Mouse (Mus musculus) forebrain, embryonic 13.5 days (tissue): ENCODE data around the gene Spock1. TPM values are rescaled to one million over a fixed set of nuclear protein-coding genes. Genes with fewer than 3 reads are reported as not detected.

ENCODE experiments used
- ATAC-seq: fragments of 200-750 bp; cut with Nextera tagmentation; 2 replicates; pipeline ENCODE4 v1.8.0; 2017
- H3K27ac ChIP-seq: fragments of 300-500 bp; sonication (generic); 2 replicates; pipeline ENCODE4 v1.5.1; 2015; ENCODE audit warnings: inconsistent platforms, mild to moderate bottlenecking, moderate library complexity
- H3K27me3 ChIP-seq: fragments of 300-500 bp; sonication (generic); 2 replicates; pipeline ENCODE4 v1.6.1; 2015; ENCODE audit warnings: mild to moderate bottlenecking, inconsistent platforms
- H3K36me3 ChIP-seq: fragments of 300-500 bp; sonication (generic); 2 replicates; pipeline ENCODE4 v1.6.1; 2015; ENCODE audit warnings: mild to moderate bottlenecking, inconsistent platforms; ENCODE audit not compliant: poor library complexity, severe bottlenecking
- H3K4me1 ChIP-seq: fragments of 300-500 bp; sonication (generic); 2 replicates; pipeline ENCODE4 v1.6.1; 2015; ENCODE audit warnings: inconsistent platforms
- H3K4me2 ChIP-seq: fragments of 300-500 bp; sonication (generic); 2 replicates; pipeline ENCODE4 v1.6.1; 2015; ENCODE audit warnings: inconsistent platforms, mild to moderate bottlenecking, moderate library complexity
- H3K4me3 ChIP-seq: fragments of 300-500 bp; sonication (generic); 2 replicates; pipeline ENCODE4 v1.5.1; 2015; ENCODE audit warnings: mild to moderate bottlenecking, inconsistent platforms
- H3K9ac ChIP-seq: fragments of 300-500 bp; sonication (generic); 2 replicates; pipeline ENCODE4 v1.6.1; 2015; ENCODE audit warnings: mild to moderate bottlenecking, inconsistent platforms
- H3K9me3 ChIP-seq: fragments of 300-500 bp; sonication (generic); replicated peaks from 2 replicates; pipeline ENCODE4 v1.6.1; 2016; ENCODE audit warnings: inconsistent platforms
- WGBS: fragments of 180-500 bp; shearing (Covaris S2); methylation state at CpG from one replicate; pipeline ENCODE4 v1.1.7; 2015; 5-methylcytosine and 5-hydroxymethylcytosine counted together
- polyA plus RNA-seq: library from polyadenylated mRNA; unstranded; fragments of >200 nt; fragmentation: Nextera tagmentation; extraction: Ambion mirVana; gene quantifications from 2 replicates; pipeline ENCODE4 v1.2.1, GENCODE M21; 2015

Gene Spock1
- polyA plus RNA-seq, 1 experiment from 2014 or later, result 13.2 TPM

DNA sequence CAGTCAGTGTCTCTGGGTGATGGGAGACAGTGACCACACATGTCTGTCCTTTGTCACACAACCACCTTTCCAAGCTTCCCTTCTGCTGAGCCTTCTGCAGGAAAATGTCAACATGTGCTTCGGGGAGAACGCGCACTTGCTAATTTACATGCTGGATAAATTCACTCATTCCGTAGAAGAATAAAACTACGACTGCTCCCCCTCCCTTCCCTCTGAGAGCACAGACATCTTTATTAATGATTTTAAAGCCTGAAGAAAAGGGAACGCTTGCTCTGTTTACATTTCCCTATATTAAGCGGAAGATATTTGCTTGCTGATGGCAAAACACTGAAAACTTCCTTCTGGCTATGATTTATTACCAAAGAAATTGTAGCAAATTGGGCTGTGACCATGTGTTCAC, 77.2 kb downstream of the Spock1 start:
- H3K27me3 ChIP-seq, result no peaks in the 10 kb centered on the region
- no peak overlapping the region for H3K27ac ChIP-seq
- no peak overlapping the region for H3K4me3 ChIP-seq
- WGBS, result 70% methylated on average over 7 of the region's 7 CpGs
- H3K9me3 ChIP-seq, result peaks cover 4% of the 10 kb centered on the region; the same call in 1 of the 2 replicates
- no peaks in the 10 kb centered on the region for H3K36me3 ChIP-seq
- H3K4me1 ChIP-seq, result peaks cover 3% of the 10 kb centered on the region; the same call in 1 of the 2 replicates
- no peak overlapping the region for H3K9ac ChIP-seq
- no peak for ATAC-seq
- H3K4me2 ChIP-seq, result no peak overlapping the region

- ATAC-seq, result no peak
- H3K4me2 ChIP-seq, result no peak overlapping the region
- H3K9me3 ChIP-seq, result peaks cover 4% of the 10 kb centered on the region; the same call in 1 of the 2 replicates
- 44% methylated on average over 2 of the region's 2 CpGs for WGBS
- no peaks in the 10 kb centered on the region for H3K27me3 ChIP-seq
- no peaks in the 10 kb centered on the region for H3K36me3 ChIP-seq
- H3K27ac ChIP-seq, result no peak overlapping the region
- H3K4me3 ChIP-seq, result no peak overlapping the region
- H3K9ac ChIP-seq, result no peak overlapping the region
- peaks cover 3% of the 10 kb centered on the region; the same call in 1 of the 2 replicates for H3K4me1 ChIP-seq
These were observed 78.0 kb downstream of the Spock1 start for GRCm38 (mm10) chr13:57830091-57830490.

GRCm38 (mm10) chr13:57816276-57816675, 91.9 kb downstream of the Spock1 start:
- Histone ChIP-seq H3K4me2 (no peak overlapping the region), H3K4me1 (no peaks in the 10 kb centered on the region), H3K27me3 (no peaks in the 10 kb centered on the region), H3K9ac (no peak overlapping the region), H3K9me3 (0 out of 2 replicates have a peak, but pooled peaks cover 11% of the 10 kb centered on the region), H3K36me3 (no peaks in the 10 kb centered on the region), H3K4me3 (no peak overlapping the region), H3K27ac (no peak overlapping the region)
- no peak for ATAC-seq
- 89% methylated on average over 11 of the region's 11 CpGs for WGBS

- Histone ChIP-seq H3K9me3 (0 out of 2 replicates have a peak, but pooled peaks cover 8% of the 10 kb centered on the region), H3K27me3 (no peaks in the 10 kb centered on the region), H3K4me3 (no peak overlapping the region), H3K9ac (no peak overlapping the region), H3K27ac (no peak overlapping the region), H3K4me1 (no peaks in the 10 kb centered on the region), H3K36me3 (no peaks in the 10 kb centered on the region), H3K4me2 (no peak overlapping the region)
- WGBS, result 93% methylated on average over 7 of the region's 7 CpGs
- no peak for ATAC-seq
These were observed 95.5 kb downstream of the Spock1 start for GRCm38 (mm10) chr13:57812643-57813042.

- no peak overlapping the region for H3K4me2 ChIP-seq
- ATAC-seq, result no peak
These were observed 96.9 kb downstream of the Spock1 start for GRCm38 (mm10) chr13:57811253-57811652.

DNA sequence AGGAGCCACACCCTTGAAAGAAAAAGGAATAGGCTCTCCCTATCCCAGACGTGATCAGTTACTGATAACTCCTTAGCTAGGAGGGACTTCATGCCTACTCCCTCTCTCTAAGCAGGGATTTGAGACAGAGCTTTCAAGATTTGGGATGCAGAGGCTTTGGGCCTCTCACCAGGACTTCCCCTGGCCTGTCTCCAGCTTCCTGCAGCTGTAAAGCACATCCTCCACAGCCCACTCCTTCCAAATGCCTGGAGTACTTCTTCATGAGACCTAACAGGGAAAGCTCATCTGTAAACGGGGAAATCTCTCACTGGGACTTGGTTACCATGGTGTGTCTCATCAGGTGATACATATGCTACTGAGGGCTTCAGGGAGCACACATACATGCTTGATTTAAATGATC, 97.3 kb downstream of the Spock1 start:
- Histone ChIP-seq H3K27me3 (no peaks in the 10 kb centered on the region), H3K36me3 (no peaks in the 10 kb centered on the region), H3K9me3 (no peaks in the 10 kb centered on the region), H3K4me3 (no peak overlapping the region), H3K4me1 (peaks cover 6% of the 10 kb centered on the region; the same call in 1 of the 2 replicates), H3K9ac (no peak overlapping the region), H3K27ac (no peak overlapping the region), H3K4me2 (no peak overlapping the region)
- 74% methylated on average over 2 of the region's 2 CpGs for WGBS
- no peak for ATAC-seq

More at GRCm38 (mm10) chr13:57811253-57811652, 96.9 kb downstream of the Spock1 start:
- H3K9me3 ChIP-seq, result no peaks in the 10 kb centered on the region
- H3K4me3 ChIP-seq, result no peak overlapping the region
- H3K36me3 ChIP-seq, result no peaks in the 10 kb centered on the region
- H3K4me1 ChIP-seq, result peaks cover 2% of the 10 kb centered on the region; the same call in 1 of the 2 replicates
- WGBS, result 79% methylated on average over 2 of the region's 2 CpGs
- no peak overlapping the region for H3K9ac ChIP-seq
- H3K27ac ChIP-seq, result no peak overlapping the region
- no peaks in the 10 kb centered on the region for H3K27me3 ChIP-seq

DNA sequence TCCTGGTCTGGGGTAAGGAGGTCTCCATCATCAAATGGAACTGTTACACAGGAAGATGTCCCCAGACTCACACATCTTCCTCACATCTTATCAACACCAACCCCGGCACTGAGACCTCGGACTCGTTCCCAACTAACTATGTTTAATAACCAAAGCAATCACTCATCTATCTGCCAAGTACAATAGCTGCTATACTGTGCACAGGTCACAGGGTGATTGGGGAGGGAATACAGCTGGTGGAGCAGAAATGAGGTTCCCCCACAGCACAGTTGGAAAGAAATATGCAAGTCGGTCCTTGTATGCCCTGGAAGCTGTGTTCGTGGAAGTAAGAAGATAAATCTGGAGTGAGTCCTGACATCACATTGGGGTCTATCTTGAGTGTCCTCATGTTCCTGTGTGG, 98.0 kb downstream of the Spock1 start:
- Histone ChIP-seq H3K36me3 (no peaks in the 10 kb centered on the region), H3K4me2 (no peak overlapping the region), H3K4me1 (peaks cover 7% of the 10 kb centered on the region; the same call in 1 of the 2 replicates), H3K27me3 (no peaks in the 10 kb centered on the region), H3K9ac (no peak overlapping the region), H3K4me3 (no peak overlapping the region), H3K9me3 (no peaks in the 10 kb centered on the region), H3K27ac (no peak overlapping the region)
- WGBS, result 86% methylated on average over 5 of the region's 5 CpGs
- ATAC-seq, result no peak

DNA sequence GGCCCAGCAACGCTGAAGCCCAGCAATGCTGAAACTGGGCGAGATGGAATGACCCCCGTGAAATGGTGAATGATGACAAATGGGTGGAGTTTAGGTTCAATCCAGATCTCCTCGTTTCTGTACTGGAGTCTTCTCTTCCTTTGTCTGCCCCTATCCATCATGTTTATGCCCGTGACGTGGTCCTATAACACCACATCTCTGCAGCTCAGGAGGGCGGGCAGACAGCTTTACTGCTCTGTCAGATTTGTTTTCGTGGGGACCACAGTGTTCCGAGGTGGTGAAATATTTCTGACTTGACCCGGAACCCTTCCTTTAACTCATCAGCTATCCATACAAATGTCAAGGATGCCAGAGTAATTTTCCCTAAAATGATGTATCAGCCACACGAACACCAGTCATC, 98.5 kb downstream of the Spock1 start:
- Histone ChIP-seq H3K4me2 (no peak overlapping the region), H3K36me3 (no peaks in the 10 kb centered on the region), H3K4me3 (no peak overlapping the region), H3K9me3 (no peaks in the 10 kb centered on the region), H3K27me3 (no peaks in the 10 kb centered on the region), H3K27ac (no peak overlapping the region), H3K4me1 (peaks cover 7% of the 10 kb centered on the region; the same call in 1 of the 2 replicates), H3K9ac (no peak overlapping the region)
- no peak for ATAC-seq
- 93% methylated on average over 11 of the region's 11 CpGs for WGBS

DNA sequence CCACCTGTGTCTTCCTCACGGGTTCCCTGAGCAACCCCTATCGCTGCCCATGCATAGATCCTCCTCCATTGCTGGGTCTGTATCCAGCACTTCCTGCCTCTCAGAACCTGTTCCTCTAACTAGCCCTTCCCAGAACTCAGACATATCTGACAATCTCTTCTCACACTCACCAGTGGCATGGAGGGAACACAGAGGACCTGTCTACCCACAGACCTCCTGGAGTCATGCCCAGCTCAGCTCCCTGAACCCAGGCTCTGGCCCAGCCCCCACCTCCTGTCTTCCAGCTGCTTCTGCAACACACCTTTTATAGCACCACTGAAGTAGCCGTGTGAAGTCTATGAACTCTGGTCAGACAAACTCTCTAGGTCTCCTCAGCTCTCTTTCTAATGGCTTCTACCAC, 101.3 kb downstream of the Spock1 start:
- peaks cover 7% of the 10 kb centered on the region; the same call in 1 of the 2 replicates for H3K4me1 ChIP-seq

DNA sequence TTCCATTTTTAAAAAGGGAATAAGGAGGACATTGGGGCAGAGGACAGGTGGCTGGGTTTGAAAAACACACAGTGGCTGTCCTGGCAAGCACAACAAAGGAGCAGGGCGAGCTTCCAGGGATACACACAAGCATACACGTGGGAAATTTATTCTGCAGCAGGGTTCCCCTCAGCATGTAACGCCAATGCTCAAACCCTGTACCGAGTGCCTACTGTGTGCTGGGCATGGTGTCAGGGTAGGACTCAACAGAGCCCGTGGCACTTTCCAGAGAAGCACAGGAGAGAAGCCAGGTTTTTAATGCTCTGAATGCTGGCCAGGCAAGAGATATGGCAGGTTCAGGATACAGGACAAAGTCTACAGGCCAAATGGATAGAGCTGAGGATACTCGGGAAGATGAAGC, 101.8 kb downstream of the Spock1 start:
- no peak overlapping the region for H3K27ac ChIP-seq
- H3K9me3 ChIP-seq, result no peaks in the 10 kb centered on the region
- H3K9ac ChIP-seq, result no peak overlapping the region
- no peaks in the 10 kb centered on the region for H3K27me3 ChIP-seq
- WGBS, result 70% methylated on average over 6 of the region's 6 CpGs
- no peak overlapping the region for H3K4me2 ChIP-seq
- H3K4me3 ChIP-seq, result no peak overlapping the region
- no peak for ATAC-seq
- H3K36me3 ChIP-seq, result no peaks in the 10 kb centered on the region
- peaks cover 7% of the 10 kb centered on the region; the same call in 1 of the 2 replicates for H3K4me1 ChIP-seq

More for the DNA sequence above, 101.3 kb downstream of the Spock1 start:
- Histone ChIP-seq H3K4me3 (no peak overlapping the region), H3K27ac (no peak overlapping the region), H3K9ac (no peak overlapping the region), H3K9me3 (no peaks in the 10 kb centered on the region), H3K4me2 (no peak overlapping the region), H3K27me3 (no peaks in the 10 kb centered on the region), H3K36me3 (no peaks in the 10 kb centered on the region)
- WGBS, result 87% methylated on average over 3 of the region's 3 CpGs
- no peak for ATAC-seq

- Histone ChIP-seq H3K27me3 (no peaks in the 10 kb centered on the region), H3K36me3 (no peaks in the 10 kb centered on the region), H3K9me3 (no peaks in the 10 kb centered on the region), H3K4me2 (no peak overlapping the region), H3K4me1 (no peaks in the 10 kb centered on the region), H3K9ac (no peak overlapping the region), H3K4me3 (no peak overlapping the region), H3K27ac (no peak overlapping the region)
- WGBS, result 89% methylated on average over 2 of the region's 2 CpGs
- ATAC-seq, result no peak
These were observed 109.5 kb downstream of the Spock1 start for GRCm38 (mm10) chr13:57798633-57799032.

DNA sequence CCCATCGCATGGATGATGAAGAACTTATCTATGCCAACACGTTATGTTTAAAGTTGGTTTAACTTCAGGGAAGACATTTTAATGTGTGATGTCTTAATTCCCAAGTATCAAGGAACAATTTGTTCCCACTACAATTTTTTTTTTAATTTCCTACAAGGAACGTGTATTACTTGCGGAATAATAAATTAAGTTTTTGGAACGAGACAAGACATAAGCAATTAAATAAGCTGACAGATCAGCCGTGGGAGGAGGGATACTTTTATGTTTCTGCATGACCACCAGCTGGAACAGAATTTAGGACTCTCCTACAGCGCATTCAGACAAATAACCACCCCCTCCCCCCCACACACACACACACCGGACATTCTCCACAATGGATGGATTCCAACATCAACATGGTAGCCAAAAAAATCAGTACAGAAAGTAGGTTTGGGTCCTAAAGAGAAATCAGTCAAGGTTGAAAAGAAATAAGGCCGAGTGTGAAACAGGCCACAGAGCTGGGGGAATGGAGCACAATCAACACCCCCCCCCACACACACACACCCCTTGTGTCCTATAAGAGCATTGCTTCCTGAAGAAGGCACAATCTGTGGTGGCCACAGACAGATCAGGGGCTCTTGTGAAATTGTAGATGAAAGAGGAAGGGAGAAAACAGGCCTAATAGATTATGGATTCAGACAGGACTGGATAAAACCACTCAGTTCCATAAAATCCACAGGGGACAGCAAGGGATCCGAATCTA, 111.0 kb downstream of the Spock1 start:
- no peak overlapping the region for H3K4me3 ChIP-seq
- H3K27me3 ChIP-seq, result no peaks in the 10 kb centered on the region
- H3K4me2 ChIP-seq, result no peak overlapping the region
- no peak overlapping the region for H3K9ac ChIP-seq
- no peak for ATAC-seq
- H3K9me3 ChIP-seq, result no peaks in the 10 kb centered on the region
- WGBS, result 88% methylated on average over 10 of the region's 10 CpGs
- no peaks in the 10 kb centered on the region for H3K36me3 ChIP-seq
- no peaks in the 10 kb centered on the region for H3K4me1 ChIP-seq
- no peak overlapping the region for H3K27ac ChIP-seq
